Comparison of ENCODE assay signal across 17 mouse cellular contexts in the genomic region with DNA sequence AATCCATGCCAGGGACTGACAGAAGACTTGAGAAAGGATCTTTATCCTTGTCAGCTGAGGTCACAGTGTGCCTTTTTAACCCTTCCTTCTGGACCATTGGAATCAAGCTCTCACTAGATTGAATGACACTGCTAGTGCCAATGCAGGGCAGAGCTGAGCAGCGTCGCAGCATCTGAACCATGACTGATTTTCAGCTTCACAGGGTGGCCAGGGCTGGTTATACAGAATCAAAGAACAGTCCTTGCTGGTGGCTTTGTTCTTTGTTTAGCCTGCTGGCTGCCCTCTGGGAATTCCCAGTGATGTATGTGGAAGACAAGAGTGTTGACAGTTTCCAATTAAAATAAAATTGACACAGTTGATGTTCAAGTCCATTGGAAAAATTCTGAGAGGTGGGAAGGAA. TPM values are rescaled to one million over a fixed set of nuclear protein-coding genes. Genes with fewer than 3 reads are reported as not detected.
DNase-seq lines count a peak whose midpoint lies in the region; ATAC-seq and TF ChIP-seq lines count a peak whose summit lies in the region.
"Had no signal": no experiment of that assay in that cellular context is flagged by ENCODE, and none has a peak within 500 bp of the region (broad histone marks: within the 10 kb centered on the region; RNA-seq: fewer than 3 reads in every experiment).

No protein-coding gene starts in this region.

- DNase-seq in left cerebral cortex, postnatal 4 days, result peak; percentile 3
- no peak for DNase-seq in left cerebral cortex, postnatal 36 days (ENCODE audit: low spot score in 2 of 2)
- DNase-seq in retina, postnatal 1 day, result peak; percentile 7
- no peak for DNase-seq in liver, embryonic 11.5 days (ENCODE audit: low spot score)
- DNase-seq: adrenal gland, adult 2 months; cerebellum, adult 9-11 months; kidney, adult 9 months; lung, adult 18-20 months; lung, postnatal 4 days; thymus, adult 18-20 months had no signal

- no peak overlapping the region for H3K4me2 ChIP-seq in hindbrain, embryonic 12.5 days (replicated peaks)
- H3K4me2 ChIP-seq in midbrain, embryonic 12.5 days (replicated peaks), result no peak overlapping the region
- no peak overlapping the region for H3K4me2 ChIP-seq in intestine, postnatal 0 days (replicated peaks; ENCODE audit: low read depth)
- H3K4me2 ChIP-seq in liver, embryonic 11.5 days, result no peak overlapping the region
- H3K4me2 ChIP-seq: heart, embryonic 13.5 days; limb, embryonic 15.5 days had no signal

- WGBS in hindbrain, embryonic 12.5 days, result 7% methylated on average over 2 of the region's 2 CpGs
- WGBS in midbrain, embryonic 12.5 days, result 18% methylated on average over 2 of the region's 2 CpGs
- WGBS in intestine, postnatal 0 days, result 85% methylated on average over 2 of the region's 2 CpGs
- WGBS in liver, embryonic 11.5 days, result 95% methylated on average over 2 of the region's 2 CpGs

- H3K4me3 ChIP-seq in hindbrain, embryonic 12.5 days, result no peak overlapping the region
- no peak overlapping the region for H3K4me3 ChIP-seq in midbrain, embryonic 12.5 days
- no peak overlapping the region for H3K4me3 ChIP-seq in intestine, postnatal 0 days (ENCODE audit: low read depth, low read length)
- no peak overlapping the region for H3K4me3 ChIP-seq in liver, embryonic 11.5 days (ENCODE audit: low read depth, low read length)
- H3K4me3 ChIP-seq: embryonic facial prominence, embryonic 10.5 days; erythroblast, embryonic 14.5 days; heart, embryonic 13.5 days; limb, embryonic 15.5 days had no signal

- TF ChIP-seq CTCF in intestine, postnatal 0 days (IDR thresholded peaks at IDR 0.05; ENCODE audit: low read depth), result no peak

- H3K27me3 ChIP-seq in hindbrain, embryonic 12.5 days, result no peaks in the 10 kb centered on the region
- no peaks in the 10 kb centered on the region for H3K27me3 ChIP-seq in midbrain, embryonic 12.5 days
- no peaks in the 10 kb centered on the region for H3K27me3 ChIP-seq in intestine, postnatal 0 days (replicated peaks; ENCODE audit: control insufficient read depth, insufficient read depth, low read length)
- no peaks in the 10 kb centered on the region for H3K27me3 ChIP-seq in liver, embryonic 11.5 days (replicated peaks; ENCODE audit: control insufficient read depth, insufficient read depth, low read length)
- H3K27me3 ChIP-seq: heart, embryonic 13.5 days; limb, embryonic 15.5 days had no signal

- peaks cover 9% of the 10 kb centered on the region; the same call in 1 of the 2 replicates for H3K4me1 ChIP-seq in hindbrain, embryonic 12.5 days
- peaks cover 13% of the 10 kb centered on the region; the same call in 1 of the 2 replicates for H3K4me1 ChIP-seq in midbrain, embryonic 12.5 days
- H3K4me1 ChIP-seq in intestine, postnatal 0 days (replicated peaks; ENCODE audit: control insufficient read depth, insufficient read depth, low read length), result no peaks in the 10 kb centered on the region
- H3K4me1 ChIP-seq in liver, embryonic 11.5 days (replicated peaks; ENCODE audit: control insufficient read depth, insufficient read depth, low read length), result no peaks in the 10 kb centered on the region
- H3K4me1 ChIP-seq: embryonic facial prominence, embryonic 10.5 days; heart, embryonic 13.5 days; limb, embryonic 15.5 days had no signal

- H3K9ac ChIP-seq in hindbrain, embryonic 12.5 days, result no peak overlapping the region
- no peak overlapping the region for H3K9ac ChIP-seq in midbrain, embryonic 12.5 days (replicated peaks)
- no peak overlapping the region for H3K9ac ChIP-seq in intestine, postnatal 0 days (ENCODE audit: low read depth, low read length)
- no peak overlapping the region for H3K9ac ChIP-seq in liver, embryonic 11.5 days (ENCODE audit: low read depth, low read length)
- H3K9ac ChIP-seq: heart, embryonic 13.5 days; limb, embryonic 15.5 days had no signal

- no peaks in the 10 kb centered on the region for H3K9me3 ChIP-seq in hindbrain, embryonic 12.5 days (replicated peaks)
- H3K9me3 ChIP-seq in midbrain, embryonic 12.5 days, result no peaks in the 10 kb centered on the region
- H3K9me3 ChIP-seq in intestine, postnatal 0 days (ENCODE audit: control insufficient read depth), result no peaks in the 10 kb centered on the region
- H3K9me3 ChIP-seq in liver, embryonic 11.5 days (ENCODE audit: control insufficient read depth, low read length), result no peaks in the 10 kb centered on the region
- H3K9me3 ChIP-seq: embryonic facial prominence, embryonic 10.5 days; heart, embryonic 13.5 days; limb, embryonic 15.5 days had no signal

- H3K36me3 ChIP-seq in hindbrain, embryonic 12.5 days, result peaks cover 32% of the 10 kb centered on the region
- peaks cover 44% of the 10 kb centered on the region for H3K36me3 ChIP-seq in midbrain, embryonic 12.5 days
- H3K36me3 ChIP-seq in intestine, postnatal 0 days (ENCODE audit: control insufficient read depth, insufficient read depth), result peaks cover 52% of the 10 kb centered on the region
- peaks cover 20% of the 10 kb centered on the region for H3K36me3 ChIP-seq in liver, embryonic 11.5 days (ENCODE audit: control insufficient read depth, insufficient read depth, low read length)

- intact Hi-C loops in left cerebral cortex, postnatal 4 days (cut with DNase I), result no loop called here
- intact Hi-C loops in left cerebral cortex, postnatal 36 days (cut with DNase I), result no loop called here

- peak overlapping the region; percentile 79 for H3K27ac ChIP-seq in hindbrain, embryonic 12.5 days
- peak overlapping the region; percentile 70 for H3K27ac ChIP-seq in midbrain, embryonic 12.5 days (replicated peaks)
- no peak overlapping the region for H3K27ac ChIP-seq in intestine, postnatal 0 days (ENCODE audit: low read depth, low read length)
- no peak overlapping the region for H3K27ac ChIP-seq in liver, embryonic 11.5 days (ENCODE audit: low read depth, low read length)
- H3K27ac ChIP-seq: embryonic facial prominence, embryonic 10.5 days; heart, embryonic 13.5 days; limb, embryonic 15.5 days had no signal

- ATAC-seq in hindbrain, embryonic 12.5 days (ENCODE audit: low FRiP score), result peak; percentile 93
- peak; percentile 91 for ATAC-seq in midbrain, embryonic 12.5 days (ENCODE audit: low FRiP score, low read depth)
- no peak for ATAC-seq in intestine, postnatal 0 days
- ATAC-seq in liver, embryonic 11.5 days (replicated peaks; ENCODE audit: low FRiP score), result no peak

RNA-seq across cellular contexts. Expression of a gene that starts 46.8 kb away (rescaled TPM):
- 10 to 100 TPM; 80.8 to 85.5 TPM for total RNA-seq in left cerebral cortex, postnatal 4 days (2021)
- 10 to 100 TPM; 49.4 to 51.1 TPM for total RNA-seq in left cerebral cortex, postnatal 36 days (2021)
- 183 and 203 TPM in 2 replicates for polyA plus RNA-seq in hindbrain, embryonic 12.5 days (2016; fragmentation: Nextera tagmentation; extraction: Ambion mirVana)
- polyA plus RNA-seq in midbrain, embryonic 12.5 days (2016; fragmentation: Nextera tagmentation; extraction: Ambion mirVana), result 148 and 149 TPM in 2 replicates
- polyA plus RNA-seq in intestine, postnatal 0 days (2015; fragmentation: Nextera tagmentation; extraction: Ambion mirVana), result 185 and 188 TPM in 2 replicates
- polyA plus RNA-seq in liver, embryonic 11.5 days (2014; fragmentation: Nextera tagmentation; extraction: Ambion mirVana), result 194 and 220 TPM in 2 replicates

Comparison
In these comparisons a context has a peak if more than half of its experiments do, and no peak if none do; other contexts are left out.
1. DNase-seq: peak in left cerebral cortex, postnatal 4 days (single experiment) and retina, postnatal 1 day (single experiment); none in left cerebral cortex, postnatal 36 days (0 of 2) and liver, embryonic 11.5 days (single experiment).
2. ATAC-seq: peak in hindbrain, embryonic 12.5 days (single experiment) and midbrain, embryonic 12.5 days (single experiment); none in intestine, postnatal 0 days (single experiment) and liver, embryonic 11.5 days (single experiment).
3. H3K27ac ChIP-seq: peak in hindbrain, embryonic 12.5 days (single experiment) and midbrain, embryonic 12.5 days (single experiment); none in intestine, postnatal 0 days (single experiment) and liver, embryonic 11.5 days (single experiment).